Mouse (Mus musculus): Measurements from ENCODE around the gene Ptafr. TPM values are rescaled to one million over a fixed set of nuclear protein-coding genes. Genes with fewer than 3 reads are reported as not detected.

Ptafr gene
- total and polyA plus RNA-seq, 3 experiments: 0.31 to 1.1 TPM; not detected in 1

- in situ Hi-C loops (cut with MboI; ENCODE audit: low pct_ligation_motif_present, low pct_unique_long_range_greater_than_20kb, low sequenced_read_pairs) (no loop called here), dilution Hi-C loops (cut with MboI; ENCODE audit: extremely low pct_ligation_motif_present, extremely low pct_unique_long_range_greater_than_20kb, low sequenced_read_pairs) (no loop called here)
- no peak for DNase-seq (ENCODE audit: extremely low read depth)
- H3K27me3 ChIP-seq (replicated peaks): no peaks in the 10 kb centered on the region
- no peak overlapping the region for H3K4me2 ChIP-seq (ENCODE audit: insufficient read depth, low read depth, poor library complexity, severe bottlenecking)
- H3K36me3 ChIP-seq (replicated peaks in 1 of 2; ENCODE audit: control insufficient read depth in 1 of 2, insufficient read depth in 1 of 2, low read length in 1 of 2): peaks cover 62 to 91% of the 10 kb centered on the region in 2 experiments
- no peak overlapping the region for H3K4me3 ChIP-seq (replicated peaks in 1 of 3; ENCODE audit: low read depth in 2 of 3, low read length in 2 of 3, poor library complexity in 1 of 3)
- H3K9me3 ChIP-seq (replicated peaks; ENCODE audit: low read length): no peaks in the 10 kb centered on the region
- H3K27ac ChIP-seq (ENCODE audit: insufficient read depth, low read depth): 0 out of 2 replicates have a peak overlapping the region, but pooled peaks have one; percentile 35
- no peak overlapping the region for H3K9ac ChIP-seq (ENCODE audit: insufficient read depth, low read depth)
- H3K79me2 ChIP-seq (replicated peaks; ENCODE audit: control insufficient read depth, extremely low read depth, insufficient read depth, poor library complexity, severe bottlenecking): peaks cover 38% of the 10 kb centered on the region
- no peak for TF ChIP-seq MAZ (IDR thresholded peaks at IDR 0.05; ENCODE audit: low read depth, low read length)
- TF ChIP-seq BHLHE40 (IDR thresholded peaks at IDR 0.05; ENCODE audit: low read depth, low read length): 0 out of 2 replicates have a peak, but pooled peaks have one; percentile 32
- 0 out of 2 replicates have a peak, but pooled peaks have one; percentile 50 for TF ChIP-seq MAFK (IDR thresholded peaks at IDR 0.05; ENCODE audit: insufficient replicate concordance, low read length)
- no peak for TF ChIP-seq NRF1 (IDR thresholded peaks at IDR 0.05; ENCODE audit: low read depth, low read length)
- TF ChIP-seq CTCF (conservative IDR thresholded peaks at IDR 0.05 in 1 of 2, IDR thresholded peaks at IDR 0.05 in 1 of 2; ENCODE audit: low read depth in 2 of 2, low read length in 2 of 2): peak in 1 of 2 experiments; percentile 34; a peak in 2 of 4 replicates
- TF ChIP-seq USF2 (conservative IDR thresholded peaks at IDR 0.05; ENCODE audit: low read depth, low read length): no peak
- H3K4me1 ChIP-seq (ENCODE audit: control insufficient read depth in 1 of 2, insufficient read depth in 2 of 2): peaks cover 4 to 27% of the 10 kb centered on the region in 2 experiments; a peak in 3 of 4 replicates
Measured at GRCm38 (mm10) chr4:132542724-132543123, 21.1 kb upstream of the Ptafr start.

GRCm38 (mm10) chr4:132545851-132546250 is 18.0 kb upstream of the Ptafr start:
- no peak overlapping the region for H3K27ac ChIP-seq (ENCODE audit: insufficient read depth, low read depth)
- no peak for TF ChIP-seq USF2 (conservative IDR thresholded peaks at IDR 0.05; ENCODE audit: low read depth, low read length)
- TF ChIP-seq HCFC1 (IDR thresholded peaks at IDR 0.05; ENCODE audit: low read depth, low read length): no peak
- no peak for TF ChIP-seq MYC (IDR thresholded peaks at IDR 0.05; ENCODE audit: low read depth, low read length)
- TF ChIP-seq JUN (IDR thresholded peaks at IDR 0.05; ENCODE audit: insufficient read depth, low read depth, low read length): no peak
- TF ChIP-seq JUND (conservative IDR thresholded peaks at IDR 0.05; ENCODE audit: low read depth, low read length): no peak
- no peak for TF ChIP-seq CHD2 (IDR thresholded peaks at IDR 0.05; ENCODE audit: low read length)
- no peak for TF ChIP-seq POLR2A (IDR thresholded peaks at IDR 0.05; ENCODE audit: low read depth, low read length)
- TF ChIP-seq MAX (IDR thresholded peaks at IDR 0.05; ENCODE audit: low read length): no peak
- no peak for TF ChIP-seq ELF1 (IDR thresholded peaks at IDR 0.05; ENCODE audit: low read depth, low read length)
- peak; percentile 77 for TF ChIP-seq SMC3 (IDR thresholded peaks at IDR 0.05; ENCODE audit: low read depth, low read length)
- no peak for TF ChIP-seq KAT2A (IDR thresholded peaks at IDR 0.05; ENCODE audit: insufficient replicate concordance, low read length)
- TF ChIP-seq TCF12 (IDR thresholded peaks at IDR 0.05; ENCODE audit: low read depth, low read length): no peak
- no peak for TF ChIP-seq PAX5 (IDR thresholded peaks at IDR 0.05; ENCODE audit: low read length)
- TF ChIP-seq SIN3A (IDR thresholded peaks at IDR 0.05; ENCODE audit: low read length): no peak
- no peak for TF ChIP-seq EP300 (IDR thresholded peaks at IDR 0.05; ENCODE audit: low read length)
- TF ChIP-seq GABPA (IDR thresholded peaks at IDR 0.05; ENCODE audit: insufficient replicate concordance, low read depth, low read length): no peak
- no peak for TF ChIP-seq USF1 (IDR thresholded peaks at IDR 0.05; ENCODE audit: low read depth, low read length)
- peak; percentile 82 for TF ChIP-seq RAD21 (IDR thresholded peaks at IDR 0.05; ENCODE audit: low read depth, low read length)
- no peak for TF ChIP-seq ETS1 (conservative IDR thresholded peaks at IDR 0.05; ENCODE audit: low read depth, low read length)
- TF ChIP-seq NELFE (IDR thresholded peaks at IDR 0.05; ENCODE audit: low read depth, low read length): no peak
- no peak for TF ChIP-seq POLR2AphosphoS2 (IDR thresholded peaks at IDR 0.05; ENCODE audit: low read depth, low read length)
- no peak for TF ChIP-seq MAFK (IDR thresholded peaks at IDR 0.05; ENCODE audit: insufficient replicate concordance, low read length)
- TF ChIP-seq NRF1 (IDR thresholded peaks at IDR 0.05; ENCODE audit: low read depth, low read length): no peak
- no peak for TF ChIP-seq RCOR1 (conservative IDR thresholded peaks at IDR 0.05; ENCODE audit: low read depth, low read length)
- TF ChIP-seq UBTF (IDR thresholded peaks at IDR 0.05; ENCODE audit: low read depth, low read length): no peak
- peak; percentile 50 to 90; a peak in 3 of 4 replicates for TF ChIP-seq CTCF (conservative IDR thresholded peaks at IDR 0.05 in 1 of 2, IDR thresholded peaks at IDR 0.05 in 1 of 2; ENCODE audit: low read depth in 2 of 2, low read length in 2 of 2)
- no peak overlapping the region for H3K4me2 ChIP-seq (ENCODE audit: insufficient read depth, low read depth, poor library complexity, severe bottlenecking)
- in situ Hi-C loops (cut with MboI; ENCODE audit: low pct_ligation_motif_present, low pct_unique_long_range_greater_than_20kb, low sequenced_read_pairs): loop anchor here (5.0 kb wide), 1 partner anchor 91 kb away; the partner anchor contains the start of gene Eya3
- H3K4me1 ChIP-seq (ENCODE audit: control insufficient read depth in 1 of 2, insufficient read depth in 2 of 2): peaks cover 3 to 25% of the 10 kb centered on the region in 2 experiments; a peak in 3 of 4 replicates
- no peak overlapping the region for H3K9ac ChIP-seq (ENCODE audit: insufficient read depth, low read depth)
- no peaks in the 10 kb centered on the region for H3K27me3 ChIP-seq (replicated peaks)
- no peaks in the 10 kb centered on the region for H3K9me3 ChIP-seq (replicated peaks; ENCODE audit: low read length)
- peaks cover 69 to 92% of the 10 kb centered on the region in 2 experiments for H3K36me3 ChIP-seq (replicated peaks in 1 of 2; ENCODE audit: control insufficient read depth in 1 of 2, insufficient read depth in 1 of 2, low read length in 1 of 2)
- peaks cover 9% of the 10 kb centered on the region for H3K79me2 ChIP-seq (replicated peaks; ENCODE audit: control insufficient read depth, extremely low read depth, insufficient read depth, poor library complexity, severe bottlenecking)
- dilution Hi-C loops (cut with MboI; ENCODE audit: extremely low pct_ligation_motif_present, extremely low pct_unique_long_range_greater_than_20kb, low sequenced_read_pairs): no loop called here
- DNase-seq (ENCODE audit: extremely low read depth): peak; percentile 79
- H3K4me3 ChIP-seq (replicated peaks in 1 of 3; ENCODE audit: low read depth in 2 of 3, low read length in 2 of 3, poor library complexity in 1 of 3): no peak overlapping the region

Data from CH12.LX (cell line).